Mouse (Mus musculus): ENCODE measurements around the gene Cdk14. TPM values are rescaled to one million over a fixed set of nuclear protein-coding genes. Genes with fewer than 3 reads are reported as not detected.

Gene Cdk14
- total and polyA plus RNA-seq, 2 experiments from 2014 or later: 34.8 to 54.0 TPM

GRCm38 (mm10) chr5:5367550-5367949 lies 52.6 kb downstream of the Cdk14 start:
- Histone ChIP-seq H3K36me3 (ENCODE audit: insufficient read depth) (no peaks in the 10 kb centered on the region), H3K9ac (no peak overlapping the region), H3K4me3 (ENCODE audit: low read depth, low read length) (no peak overlapping the region), H3K9me3 (ENCODE audit: low read length) (no peaks in the 10 kb centered on the region), H3K27ac (ENCODE audit: low read depth, low read length) (no peak overlapping the region), H3K4me1 (ENCODE audit: insufficient read depth) (no peaks in the 10 kb centered on the region), H3K4me2 (ENCODE audit: low read depth) (no peak overlapping the region), H3K27me3 (ENCODE audit: insufficient read depth, low read length) (no peaks in the 10 kb centered on the region)
- TF ChIP-seq CTCF (IDR thresholded peaks at IDR 0.05; ENCODE audit: low read depth): no peak
- 88% methylated on average over 8 of the region's 8 CpGs for WGBS
- ATAC-seq: no peak
- DNase-seq: no peak

GRCm38 (mm10) chr5:5365285-5366076 lies 54.6 kb downstream of the Cdk14 start:
- TF ChIP-seq CTCF (IDR thresholded peaks at IDR 0.05; ENCODE audit: low read depth): no peak

GRCm38 (mm10) chr5:5361684-5362083 lies 58.4 kb downstream of the Cdk14 start:
- Histone ChIP-seq H3K9me3 (ENCODE audit: low read length) (no peaks in the 10 kb centered on the region), H3K36me3 (ENCODE audit: insufficient read depth) (no peaks in the 10 kb centered on the region), H3K9ac (no peak overlapping the region), H3K4me3 (ENCODE audit: low read depth, low read length) (no peak overlapping the region), H3K27ac (ENCODE audit: low read depth, low read length) (no peak overlapping the region), H3K27me3 (ENCODE audit: insufficient read depth, low read length) (no peaks in the 10 kb centered on the region), H3K4me1 (ENCODE audit: insufficient read depth) (no peaks in the 10 kb centered on the region), H3K4me2 (ENCODE audit: low read depth) (no peak overlapping the region)
- TF ChIP-seq CTCF (IDR thresholded peaks at IDR 0.05; ENCODE audit: low read depth): peak; percentile 28
- ATAC-seq (no peak), DNase-seq (no peak)
- WGBS: 97% methylated on average over 3 of the region's 3 CpGs

More at GRCm38 (mm10) chr5:5365285-5366076, 54.6 kb downstream of the Cdk14 start:
- ATAC-seq (no peak), DNase-seq (no peak)
- no peaks in the 10 kb centered on the region for H3K4me1 ChIP-seq (ENCODE audit: insufficient read depth)
- H3K9ac ChIP-seq: no peak overlapping the region
- no peaks in the 10 kb centered on the region for H3K36me3 ChIP-seq (ENCODE audit: insufficient read depth)
- H3K27ac ChIP-seq (ENCODE audit: low read depth, low read length): no peak overlapping the region
- 82% methylated on average over 14 of the region's 14 CpGs for WGBS
- H3K4me2 ChIP-seq (ENCODE audit: low read depth): no peak overlapping the region
- H3K4me3 ChIP-seq (ENCODE audit: low read depth, low read length): no peak overlapping the region
- no peaks in the 10 kb centered on the region for H3K27me3 ChIP-seq (ENCODE audit: insufficient read depth, low read length)
- H3K9me3 ChIP-seq (ENCODE audit: low read length): no peaks in the 10 kb centered on the region

GRCm38 (mm10) chr5:5360338-5360737 lies 59.8 kb downstream of the Cdk14 start:
- DNase-seq (no peak), ATAC-seq (no peak)
- WGBS: 92% methylated on average over 5 of the region's 5 CpGs
- H3K4me1 ChIP-seq (ENCODE audit: insufficient read depth): no peaks in the 10 kb centered on the region
- H3K9ac ChIP-seq: no peak overlapping the region
- no peaks in the 10 kb centered on the region for H3K27me3 ChIP-seq (ENCODE audit: insufficient read depth, low read length)
- no peaks in the 10 kb centered on the region for H3K9me3 ChIP-seq (ENCODE audit: low read length)
- H3K4me2 ChIP-seq (ENCODE audit: low read depth): no peak overlapping the region
- H3K36me3 ChIP-seq (ENCODE audit: insufficient read depth): no peaks in the 10 kb centered on the region
- no peak overlapping the region for H3K27ac ChIP-seq (ENCODE audit: low read depth, low read length)
- TF ChIP-seq CTCF (IDR thresholded peaks at IDR 0.05; ENCODE audit: low read depth): no peak
- H3K4me3 ChIP-seq (ENCODE audit: low read depth, low read length): no peak overlapping the region

GRCm38 (mm10) chr5:5359915-5360314 lies 60.2 kb downstream of the Cdk14 start:
- Histone ChIP-seq H3K4me1 (ENCODE audit: insufficient read depth) (no peaks in the 10 kb centered on the region), H3K27me3 (ENCODE audit: insufficient read depth, low read length) (no peaks in the 10 kb centered on the region), H3K9ac (no peak overlapping the region), H3K4me2 (ENCODE audit: low read depth) (no peak overlapping the region), H3K4me3 (ENCODE audit: low read depth, low read length) (no peak overlapping the region), H3K27ac (ENCODE audit: low read depth, low read length) (no peak overlapping the region), H3K36me3 (ENCODE audit: insufficient read depth) (no peaks in the 10 kb centered on the region), H3K9me3 (ENCODE audit: low read length) (no peaks in the 10 kb centered on the region)
- TF ChIP-seq CTCF (IDR thresholded peaks at IDR 0.05; ENCODE audit: low read depth): no peak
- DNase-seq: no peak
- 78% methylated on average over 3 of the region's 3 CpGs for WGBS
- no peak for ATAC-seq

GRCm38 (mm10) chr5:5359370-5359769 lies 60.7 kb downstream of the Cdk14 start:
- 95% methylated on average over 5 of the region's 5 CpGs for WGBS
- no peaks in the 10 kb centered on the region for H3K27me3 ChIP-seq (ENCODE audit: insufficient read depth, low read length)

GRCm38 (mm10) chr5:5358019-5358717 lies 61.9 kb downstream of the Cdk14 start:
- Histone ChIP-seq H3K4me3 (ENCODE audit: low read depth, low read length) (no peak overlapping the region), H3K9me3 (ENCODE audit: low read length) (no peaks in the 10 kb centered on the region), H3K36me3 (ENCODE audit: insufficient read depth) (no peaks in the 10 kb centered on the region), H3K4me2 (ENCODE audit: low read depth) (no peak overlapping the region), H3K27ac (ENCODE audit: low read depth, low read length) (no peak overlapping the region), H3K4me1 (ENCODE audit: insufficient read depth) (no peaks in the 10 kb centered on the region), H3K27me3 (ENCODE audit: insufficient read depth, low read length) (no peaks in the 10 kb centered on the region), H3K9ac (no peak overlapping the region)
- no peak for TF ChIP-seq CTCF (IDR thresholded peaks at IDR 0.05; ENCODE audit: low read depth)
- 94% methylated on average over 18 of the region's 18 CpGs for WGBS
- ATAC-seq (no peak), DNase-seq (no peak)

More at GRCm38 (mm10) chr5:5359370-5359769, 60.7 kb downstream of the Cdk14 start:
- Histone ChIP-seq H3K36me3 (ENCODE audit: insufficient read depth) (no peaks in the 10 kb centered on the region), H3K4me2 (ENCODE audit: low read depth) (no peak overlapping the region), H3K27ac (ENCODE audit: low read depth, low read length) (no peak overlapping the region), H3K9me3 (ENCODE audit: low read length) (no peaks in the 10 kb centered on the region), H3K4me3 (ENCODE audit: low read depth, low read length) (no peak overlapping the region), H3K9ac (no peak overlapping the region), H3K4me1 (ENCODE audit: insufficient read depth) (no peaks in the 10 kb centered on the region)
- DNase-seq (no peak), ATAC-seq (no peak)
- 0 out of 2 replicates have a peak, but pooled peaks have one; percentile 29 for TF ChIP-seq CTCF (IDR thresholded peaks at IDR 0.05; ENCODE audit: low read depth)
